Mouse (Mus musculus) megakaryocyte, embryonic 14.5 days (primary cell): ENCODE measurements at regions not wholly inside any gene's neighbourhood (a gene's known extent, or its start where the extent isn't known, plus 50 kb on each side); places are given as distances from the start of the nearest gene placed in this dataset.

Source experiments
- FLI1 ChIP-seq: IDR thresholded peaks from 2 replicates; pipeline ENCODE4 v1.6.1; 2012; ENCODE audit warnings: low read length, inconsistent platforms, mixed read lengths
- GATA1 ChIP-seq: IDR thresholded peaks from 3 replicates; pipeline ENCODE4 v1.6.1; 2012; ENCODE audit warnings: mixed read lengths, low read length, inconsistent platforms, borderline replicate concordance

DNA sequence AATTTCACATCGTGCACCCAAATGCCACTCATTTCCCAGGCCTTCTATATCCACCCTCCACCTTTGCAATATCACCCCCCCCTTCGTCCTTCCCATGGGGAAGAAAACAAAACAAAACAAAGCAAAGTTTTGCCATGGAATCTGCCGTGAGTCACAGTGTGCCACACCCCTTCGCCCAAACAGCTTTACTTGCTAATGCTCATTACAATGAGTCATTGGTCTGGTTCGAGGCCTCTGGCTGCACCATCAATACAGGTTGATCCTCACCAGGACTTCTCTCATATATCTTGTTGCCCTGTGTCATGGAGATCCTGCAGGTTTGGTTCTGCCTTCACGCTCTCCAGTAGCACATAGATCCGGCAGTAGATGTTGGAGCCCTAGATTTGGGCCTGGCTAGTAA is 660.3 kb upstream of the Zeb2 start:
- no peak for TF ChIP-seq GATA1
- TF ChIP-seq FLI1: no peak
